Comparison of ENCODE assay signal across 9 mouse cellular contexts in genomic region chr3:55243056-55243471, GRCm38 (mm10). TPM values are rescaled to one million over a fixed set of nuclear protein-coding genes. Genes with fewer than 3 reads are reported as not detected.
DNase-seq lines count a peak whose midpoint lies in the region; ATAC-seq lines count a peak whose summit lies in the region.
"Had no signal": no experiment of that assay in that cellular context is flagged by ENCODE, and none has a peak within 500 bp of the region (broad histone marks: within the 10 kb centered on the region; RNA-seq: fewer than 3 reads in every experiment).

No protein-coding gene starts in this region.

- no peaks in the 10 kb centered on the region for H3K36me3 ChIP-seq in kidney, embryonic 15.5 days
- peaks cover 11% of the 10 kb centered on the region; the same call in 1 of the 2 replicates for H3K36me3 ChIP-seq in hindbrain, embryonic 14.5 days (replicated peaks; ENCODE audit: control insufficient read depth, insufficient read depth)
- peaks cover 12% of the 10 kb centered on the region for H3K36me3 ChIP-seq in midbrain, embryonic 12.5 days

- no peaks in the 10 kb centered on the region for H3K9me3 ChIP-seq in kidney, embryonic 15.5 days (replicated peaks)
- no peaks in the 10 kb centered on the region for H3K9me3 ChIP-seq in hindbrain, embryonic 14.5 days (ENCODE audit: control insufficient read depth, low read length)
- no peaks in the 10 kb centered on the region for H3K9me3 ChIP-seq in midbrain, embryonic 12.5 days

- H3K4me2 ChIP-seq in kidney, embryonic 15.5 days, result peak overlapping the region; percentile 95
- H3K4me2 ChIP-seq in hindbrain, embryonic 14.5 days (replicated peaks), result peak overlapping the region; percentile 65
- peak overlapping the region; percentile 73 for H3K4me2 ChIP-seq in midbrain, embryonic 12.5 days (replicated peaks)

- H3K9ac ChIP-seq in kidney, embryonic 15.5 days, result peak overlapping the region; percentile 66
- H3K9ac ChIP-seq in hindbrain, embryonic 14.5 days, result peak overlapping the region; percentile 93
- peak overlapping the region; percentile 97 for H3K9ac ChIP-seq in midbrain, embryonic 12.5 days (replicated peaks)

- peak overlapping the region; percentile 68 for H3K4me3 ChIP-seq in kidney, embryonic 15.5 days (replicated peaks)
- peak overlapping the region; percentile 69 for H3K4me3 ChIP-seq in hindbrain, embryonic 14.5 days (replicated peaks; ENCODE audit: low read length)
- H3K4me3 ChIP-seq in midbrain, embryonic 12.5 days, result peak overlapping the region; percentile 80

- WGBS in kidney, embryonic 15.5 days, result 1% methylated on average over 8 of the region's 8 CpGs
- WGBS in hindbrain, embryonic 14.5 days, result 0% methylated on average over 8 of the region's 8 CpGs
- under 1% methylated on average over 8 of the region's 8 CpGs for WGBS in midbrain, embryonic 12.5 days

- no peak for DNase-seq in kidney, postnatal 36 days
- peak; percentile 67 for DNase-seq in embryo, embryonic 10.5 days (ENCODE audit: low spot score)
- DNase-seq in hindbrain, embryonic 14.5 days (ENCODE audit: low spot score), result peak; percentile 61
- no peak for DNase-seq in cerebellum, adult 11 months
- DNase-seq in kidney, postnatal 25 days, result no peak

- peaks cover 15% of the 10 kb centered on the region for H3K4me1 ChIP-seq in kidney, embryonic 15.5 days
- peaks cover 35% of the 10 kb centered on the region for H3K4me1 ChIP-seq in hindbrain, embryonic 14.5 days (replicated peaks; ENCODE audit: control insufficient read depth, insufficient read depth, low read length)
- H3K4me1 ChIP-seq in midbrain, embryonic 12.5 days, result peaks cover 19% of the 10 kb centered on the region

- peak; percentile 52 for ATAC-seq in kidney, embryonic 15.5 days (replicated peaks; ENCODE audit: low FRiP score)
- ATAC-seq in hindbrain, embryonic 14.5 days (ENCODE audit: low FRiP score), result peak; percentile 61
- peak; percentile 67 for ATAC-seq in midbrain, embryonic 12.5 days (ENCODE audit: low FRiP score, low read depth)
- ATAC-seq in CD4-positive, CD25-positive, alpha-beta regulatory T cell, adult 4 months, result no peak

- H3K27me3 ChIP-seq in kidney, embryonic 15.5 days, result peaks cover 22% of the 10 kb centered on the region
- no peaks in the 10 kb centered on the region for H3K27me3 ChIP-seq in hindbrain, embryonic 14.5 days (ENCODE audit: control insufficient read depth, insufficient read depth, low read length)
- H3K27me3 ChIP-seq in midbrain, embryonic 12.5 days, result 0 out of 2 replicates have a peak, but pooled peaks cover 4% of the 10 kb centered on the region

- H3K27ac ChIP-seq in kidney, embryonic 15.5 days, result no peak overlapping the region; the same call in 1 of the 2 replicates
- peak overlapping the region; percentile 96 for H3K27ac ChIP-seq in hindbrain, embryonic 14.5 days
- peak overlapping the region; percentile 98 for H3K27ac ChIP-seq in midbrain, embryonic 12.5 days (replicated peaks)
- H3K27ac ChIP-seq: macrophage had no signal

RNA-seq across cellular contexts. Expression of gene Dclk1, which starts 0.9 kb away (rescaled TPM):
- 24.6 and 31.3 TPM in 2 replicates for polyA plus RNA-seq in kidney, embryonic 15.5 days (2015; fragmentation: Nextera tagmentation; extraction: Ambion mirVana)
- 256 and 290 TPM in 2 replicates for polyA plus RNA-seq in hindbrain, embryonic 14.5 days (2014; fragmentation: Nextera tagmentation; extraction: Ambion mirVana)
- polyA plus RNA-seq in midbrain, embryonic 12.5 days (2016; fragmentation: Nextera tagmentation; extraction: Ambion mirVana), result 157 and 165 TPM in 2 replicates
- polyA plus RNA-seq in CD4-positive, CD25-positive, alpha-beta regulatory T cell, adult 4 months (2017; shearing (Covaris generic)), result under 1 TPM; 0.16 to 0.50 TPM

Comparison
In these comparisons a context has a peak if more than half of its experiments do, and no peak if none do; other contexts are left out.
1. DNase-seq: peak in embryo, embryonic 10.5 days (single experiment) and hindbrain, embryonic 14.5 days (single experiment); none in kidney, postnatal 36 days (0 of 2), cerebellum, adult 11 months (single experiment) and kidney, postnatal 25 days (0 of 2).
2. RNA of gene Dclk1, which starts 0.9 kb away (polyA plus RNA-seq): 256 to 290 TPM in hindbrain, embryonic 14.5 days, 157 to 165 TPM in midbrain, embryonic 12.5 days and 24.6 to 31.3 TPM in kidney, embryonic 15.5 days; 0.16 to 0.50 TPM in CD4-positive, CD25-positive, alpha-beta regulatory T cell, adult 4 months; every median in the first group is over 10 times any median in the second.
3. Peak in every context shown above with its lines, with median percentiles within 50 percentile points of each other: H3K4me2 ChIP-seq, H3K4me3 ChIP-seq and H3K9ac ChIP-seq.